Comparison of ENCODE assay signal across 8 mouse cellular contexts in genomic region chr7:28780857-28781256, GRCm38 (mm10). TPM values are rescaled to one million over a fixed set of nuclear protein-coding genes. Genes with fewer than 3 reads are reported as not detected.
DNase-seq lines count a peak whose midpoint lies in the region; ATAC-seq and TF ChIP-seq lines count a peak whose summit lies in the region.

No protein-coding gene starts in this region.

- H3K9me3 ChIP-seq in forebrain, embryonic 10.5 days = no peaks in the 10 kb centered on the region
- no peaks in the 10 kb centered on the region for H3K9me3 ChIP-seq in forebrain, embryonic 12.5 days
- H3K9me3 ChIP-seq in intestine, postnatal 0 days (ENCODE audit: control insufficient read depth) = no peaks in the 10 kb centered on the region

- no peaks in the 10 kb centered on the region for H3K27me3 ChIP-seq in forebrain, embryonic 10.5 days (ENCODE audit: poor library complexity, severe bottlenecking)
- H3K27me3 ChIP-seq in forebrain, embryonic 12.5 days = no peaks in the 10 kb centered on the region
- H3K27me3 ChIP-seq in intestine, postnatal 0 days (replicated peaks; ENCODE audit: control insufficient read depth, insufficient read depth, low read length) = no peaks in the 10 kb centered on the region

- H3K27ac ChIP-seq in forebrain, embryonic 10.5 days = 0 out of 2 replicates have a peak overlapping the region, but pooled peaks have one; percentile 26
- no peak overlapping the region for H3K27ac ChIP-seq in forebrain, embryonic 12.5 days
- H3K27ac ChIP-seq in left cerebral cortex, adult 2 months = peak overlapping the region; percentile 69
- 0 out of 2 replicates have a peak overlapping the region, but pooled peaks have one; percentile 23 for H3K27ac ChIP-seq in intestine, postnatal 0 days (ENCODE audit: low read depth, low read length)

- TF ChIP-seq CTCF in left cerebral cortex, adult 2 months (IDR thresholded peaks at IDR 0.05) = no peak
- TF ChIP-seq CTCF in intestine, postnatal 0 days (IDR thresholded peaks at IDR 0.05; ENCODE audit: low read depth) = no peak

- ATAC-seq in forebrain, embryonic 12.5 days (ENCODE audit: low FRiP score) = no peak
- peak; percentile 49 for ATAC-seq in CD4-positive, CD25-positive, alpha-beta regulatory T cell, adult 4 months
- ATAC-seq in intestine, postnatal 0 days = no peak
- ATAC-seq in granulocyte monocyte progenitor cell, adult 5-6 weeks (replicated peaks; ENCODE audit: poor library complexity, severe bottlenecking) = no peak

- no peak overlapping the region for H3K4me2 ChIP-seq in forebrain, embryonic 12.5 days
- no peak overlapping the region for H3K4me2 ChIP-seq in intestine, postnatal 0 days (replicated peaks; ENCODE audit: low read depth)

- DNase-seq in forebrain, embryonic 10.5 days (ENCODE audit: extremely low spot score, low spot score) = no peak
- no peak for DNase-seq in left cerebral cortex, adult 2 months (ENCODE audit: extremely low spot score in 1 of 2, low spot score in 2 of 2)
- no peak for DNase-seq in left cerebral cortex, adult 11 months (ENCODE audit: low spot score)
- DNase-seq in kidney, adult 9 months = no peak

- peaks cover 17% of the 10 kb centered on the region for H3K4me1 ChIP-seq in forebrain, embryonic 10.5 days
- H3K4me1 ChIP-seq in forebrain, embryonic 12.5 days = peaks cover 3% of the 10 kb centered on the region; the same call in 1 of the 2 replicates
- peaks cover 6% of the 10 kb centered on the region; the same call in 1 of the 2 replicates for H3K4me1 ChIP-seq in intestine, postnatal 0 days (replicated peaks; ENCODE audit: control insufficient read depth, insufficient read depth, low read length)

- intact Hi-C loops in left cerebral cortex, adult 2 months (cut with DNase I) = loop anchor here (1.0 kb wide), 1 partner anchor 86 kb away; no protein-coding TSS in a partner anchor

- no peak overlapping the region for H3K9ac ChIP-seq in forebrain, embryonic 12.5 days
- H3K9ac ChIP-seq in intestine, postnatal 0 days (ENCODE audit: low read depth, low read length) = no peak overlapping the region

- 87% methylated on average over 7 of the region's 7 CpGs for WGBS in forebrain, embryonic 10.5 days
- 83% methylated on average over 7 of the region's 7 CpGs for WGBS in forebrain, embryonic 12.5 days
- 73% methylated on average over 7 of the region's 7 CpGs for WGBS in intestine, postnatal 0 days

- H3K4me3 ChIP-seq in forebrain, embryonic 10.5 days = no peak overlapping the region
- no peak overlapping the region for H3K4me3 ChIP-seq in forebrain, embryonic 12.5 days (replicated peaks)
- no peak overlapping the region for H3K4me3 ChIP-seq in left cerebral cortex, adult 2 months
- no peak overlapping the region for H3K4me3 ChIP-seq in intestine, postnatal 0 days (ENCODE audit: low read depth, low read length)

- peaks cover 35% of the 10 kb centered on the region for H3K36me3 ChIP-seq in forebrain, embryonic 10.5 days (replicated peaks)
- peaks cover 30% of the 10 kb centered on the region for H3K36me3 ChIP-seq in forebrain, embryonic 12.5 days (replicated peaks)
- H3K36me3 ChIP-seq in intestine, postnatal 0 days (ENCODE audit: control insufficient read depth, insufficient read depth) = peaks cover 48% of the 10 kb centered on the region

RNA-seq across cellular contexts. Expression of gene Rinl, which starts 7.9 kb away (rescaled TPM):
- 3.4 and 3.8 TPM in 2 replicates for polyA plus RNA-seq in forebrain, embryonic 10.5 days (2016; fragmentation: Nextera tagmentation; extraction: Ambion mirVana)
- 1.2 and 2.5 TPM in 2 replicates for polyA plus RNA-seq in forebrain, embryonic 12.5 days (2016; fragmentation: Nextera tagmentation; extraction: Ambion mirVana)
- 1 to 10 TPM; 2.7 to 3.1 TPM for total RNA-seq in left cerebral cortex, adult 2 months (2021)
- polyA plus RNA-seq in CD4-positive, CD25-positive, alpha-beta regulatory T cell, adult 4 months (2017; shearing (Covaris generic)) = 100 to 1,000 TPM; 197 to 273 TPM
- polyA plus RNA-seq in intestine, postnatal 0 days (2015; fragmentation: Nextera tagmentation; extraction: Ambion mirVana) = 1.6 and 2.2 TPM in 2 replicates
- total RNA-seq in granulocyte monocyte progenitor cell, adult 5-6 weeks (2014; fragmentation: Nextera tagmentation) = 67.9 and 72.3 TPM in 2 replicates
- 55.9 and 75.5 TPM in 2 replicates for total RNA-seq in granulocyte monocyte progenitor cell, adult 5-6 weeks (2017)

RNA-seq across cellular contexts. Expression of gene Nfkbib, which starts 13.5 kb away (rescaled TPM):
- 56.6 and 57.6 TPM in 2 replicates for polyA plus RNA-seq in forebrain, embryonic 10.5 days (2016; fragmentation: Nextera tagmentation; extraction: Ambion mirVana)
- polyA plus RNA-seq in forebrain, embryonic 12.5 days (2016; fragmentation: Nextera tagmentation; extraction: Ambion mirVana) = 42.7 and 42.9 TPM in 2 replicates
- 10 to 100 TPM; 34.8 to 36.8 TPM for total RNA-seq in left cerebral cortex, adult 2 months (2021)
- 10 to 100 TPM; 54.3 to 56.8 TPM for polyA plus RNA-seq in CD4-positive, CD25-positive, alpha-beta regulatory T cell, adult 4 months (2017; shearing (Covaris generic))
- 33.1 and 33.2 TPM in 2 replicates for polyA plus RNA-seq in intestine, postnatal 0 days (2015; fragmentation: Nextera tagmentation; extraction: Ambion mirVana)
- 22.0 and 36.0 TPM in 2 replicates for total RNA-seq in granulocyte monocyte progenitor cell, adult 5-6 weeks (2014; fragmentation: Nextera tagmentation)
- 20.0 and 24.1 TPM in 2 replicates for total RNA-seq in granulocyte monocyte progenitor cell, adult 5-6 weeks (2017)

RNA-seq across cellular contexts. Expression of gene Sirt2, which starts 14.3 kb away (rescaled TPM):
- polyA plus RNA-seq in forebrain, embryonic 10.5 days (2016; fragmentation: Nextera tagmentation; extraction: Ambion mirVana) = 60.8 and 63.5 TPM in 2 replicates
- 68.3 and 77.4 TPM in 2 replicates for polyA plus RNA-seq in forebrain, embryonic 12.5 days (2016; fragmentation: Nextera tagmentation; extraction: Ambion mirVana)
- total RNA-seq in left cerebral cortex, adult 2 months (2021) = 100 to 1,000 TPM; 119 to 122 TPM
- 100 to 1,000 TPM in 1 of 2 experiments, 10 to 100 TPM in 1; 96.8 to 128 TPM for polyA plus RNA-seq in CD4-positive, CD25-positive, alpha-beta regulatory T cell, adult 4 months (2017; shearing (Covaris generic))
- polyA plus RNA-seq in intestine, postnatal 0 days (2015; fragmentation: Nextera tagmentation; extraction: Ambion mirVana) = 76.8 and 79.2 TPM in 2 replicates
- 49.5 and 50.5 TPM in 2 replicates for total RNA-seq in granulocyte monocyte progenitor cell, adult 5-6 weeks (2014; fragmentation: Nextera tagmentation)
- total RNA-seq in granulocyte monocyte progenitor cell, adult 5-6 weeks (2017) = 13.9 and 28.8 TPM in 2 replicates

RNA-seq across cellular contexts. Expression of gene Ccer2, which starts 24.9 kb away (rescaled TPM):
- not detected in 2 replicates for polyA plus RNA-seq in forebrain, embryonic 10.5 days (2016; fragmentation: Nextera tagmentation; extraction: Ambion mirVana)
- polyA plus RNA-seq in forebrain, embryonic 12.5 days (2016; fragmentation: Nextera tagmentation; extraction: Ambion mirVana) = not detected in 2 replicates
- 1 to 10 TPM; 1.0 to 1.9 TPM for total RNA-seq in left cerebral cortex, adult 2 months (2021)
- polyA plus RNA-seq in CD4-positive, CD25-positive, alpha-beta regulatory T cell, adult 4 months (2017; shearing (Covaris generic)) = not detected
- not detected in 2 replicates for polyA plus RNA-seq in intestine, postnatal 0 days (2015; fragmentation: Nextera tagmentation; extraction: Ambion mirVana)
- total RNA-seq in granulocyte monocyte progenitor cell, adult 5-6 weeks (2014; fragmentation: Nextera tagmentation) = not detected in 2 replicates
- not detected in 2 replicates for total RNA-seq in granulocyte monocyte progenitor cell, adult 5-6 weeks (2017)

RNA-seq across cellular contexts. Expression of gene Hnrnpl, which starts 27.5 kb away (rescaled TPM):
- polyA plus RNA-seq in forebrain, embryonic 10.5 days (2016; fragmentation: Nextera tagmentation; extraction: Ambion mirVana) = 325 and 336 TPM in 2 replicates
- polyA plus RNA-seq in forebrain, embryonic 12.5 days (2016; fragmentation: Nextera tagmentation; extraction: Ambion mirVana) = 267 and 357 TPM in 2 replicates
- 100 to 1,000 TPM; 434 to 438 TPM for total RNA-seq in left cerebral cortex, adult 2 months (2021)
- 100 to 1,000 TPM; 181 to 326 TPM for polyA plus RNA-seq in CD4-positive, CD25-positive, alpha-beta regulatory T cell, adult 4 months (2017; shearing (Covaris generic))
- polyA plus RNA-seq in intestine, postnatal 0 days (2015; fragmentation: Nextera tagmentation; extraction: Ambion mirVana) = 144 and 152 TPM in 2 replicates
- 466 and 510 TPM in 2 replicates for total RNA-seq in granulocyte monocyte progenitor cell, adult 5-6 weeks (2014; fragmentation: Nextera tagmentation)
- total RNA-seq in granulocyte monocyte progenitor cell, adult 5-6 weeks (2017) = 276 and 296 TPM in 2 replicates

Comparison
In these comparisons a context has a peak if more than half of its experiments do, and no peak if none do; other contexts are left out.
1. RNA of gene Rinl, which starts 7.9 kb away (polyA plus RNA-seq): 197 to 273 TPM in CD4-positive, CD25-positive, alpha-beta regulatory T cell, adult 4 months; 3.4 to 3.8 TPM in forebrain, embryonic 10.5 days, 1.2 to 2.5 TPM in forebrain, embryonic 12.5 days and 1.6 to 2.2 TPM in intestine, postnatal 0 days; every median in the first group is over 10 times any median in the second.